Mouse (Mus musculus) heart, adult 2 months (tissue): ENCODE measurements at regions not wholly inside any gene's neighbourhood (a gene's known extent, or its start where the extent isn't known, plus 50 kb on each side); places are given as distances from the start of the nearest gene placed in this dataset.

Experiments used
- DNase-seq, 2 experiments: peaks; one replicate each; pipeline ENCODE4 v3.0.0; 2021
- H3K27ac ChIP-seq: fragments of 200-600 bp; 2 replicates; pipeline ENCODE4 v1.8.1; 2022
- H3K27me3 ChIP-seq: fragments of 200-500 bp; 2 replicates; pipeline ENCODE4 v1.6.1; 2012; ENCODE audit warnings: mild to moderate bottlenecking, low read length, inconsistent platforms, mixed read lengths; ENCODE audit not compliant: control insufficient read depth, insufficient read depth
- H3K36me3 ChIP-seq: fragments of 200-500 bp; 2 replicates; pipeline ENCODE4 v1.6.1; 2012; ENCODE audit warnings: low read length, inconsistent platforms; ENCODE audit not compliant: control insufficient read depth, insufficient read depth
- H3K4me1 ChIP-seq: fragments of 200-500 bp; 2 replicates; pipeline ENCODE4 v1.6.1; 2011; ENCODE audit warnings: low read length; ENCODE audit not compliant: control insufficient read depth, insufficient read depth
- H3K4me3 ChIP-seq: fragments of 200-600 bp; 2 replicates; pipeline ENCODE4 v1.8.1; 2022
- H3K79me2 ChIP-seq: fragments of 200-500 bp; replicated peaks from 2 replicates; pipeline ENCODE4 v1.6.1; 2012; ENCODE audit warnings: mild to moderate bottlenecking, inconsistent platforms, low read length, moderate library complexity, mixed read lengths; ENCODE audit not compliant: control insufficient read depth, insufficient read depth
- H3K9ac ChIP-seq: fragments of 200-500 bp; 2 replicates; pipeline ENCODE4 v1.6.1; 2012; ENCODE audit warnings: low read depth, mild to moderate bottlenecking, control low read depth, inconsistent platforms, low read length, mixed read lengths
- CTCF ChIP-seq: fragments of 200-600 bp; IDR thresholded peaks from 2 replicates; pipeline ENCODE4 v1.8.1; 2022; ENCODE audit warnings: antibody characterized with exemption, mild to moderate bottlenecking, moderate library complexity
- EP300 ChIP-seq: fragments of 200-500 bp; IDR thresholded peaks from 2 replicates; pipeline ENCODE4 v1.6.1; 2011; ENCODE audit warnings: low read depth, low read length, control low read depth; ENCODE audit not compliant: insufficient read depth
- POLR2A ChIP-seq: fragments of 200-500 bp; IDR thresholded peaks from 2 replicates; pipeline ENCODE4 v1.6.1; 2011; ENCODE audit warnings: mild to moderate bottlenecking, low read depth, low read length, control low read depth; ENCODE audit not compliant: insufficient read depth
- WGBS: fragments of 180-500 bp; shearing (Covaris S2); methylation state at CpG from one replicate; pipeline ENCODE4 v1.1.7; 2018; 5-methylcytosine and 5-hydroxymethylcytosine counted together
- intact Hi-C: fragments of 180-260 bp; cut with DNase I; formaldehyde crosslinking; loops from one replicate; pipeline ENCODE4 v1.15.1; 2025

DNA sequence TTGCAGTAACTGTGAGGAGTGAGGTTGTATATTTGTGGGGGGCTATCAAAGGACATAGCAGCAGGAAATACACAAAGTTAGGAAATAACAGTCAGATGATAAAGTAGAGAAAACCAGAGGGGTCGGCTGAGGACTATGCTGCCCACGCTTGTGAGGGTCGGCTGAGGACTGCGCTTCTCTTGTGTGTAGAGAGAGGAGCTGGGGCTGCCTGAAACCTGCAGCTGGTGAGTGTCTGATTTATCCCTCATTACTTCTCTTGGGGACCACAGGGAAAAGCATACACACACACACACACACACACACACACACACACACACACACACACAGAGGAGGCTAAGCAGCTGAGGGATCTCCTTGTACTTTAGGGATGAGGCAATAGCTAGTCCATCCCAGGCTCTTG lies 124.3 kb upstream of the Rbfox1 start:
- Histone ChIP-seq H3K27me3 (no peaks in the 10 kb centered on the region), H3K79me2 (no peaks in the 10 kb centered on the region), H3K4me1 (no peaks in the 10 kb centered on the region), H3K36me3 (no peaks in the 10 kb centered on the region), H3K27ac (no peak overlapping the region), H3K9ac (no peak overlapping the region), H3K4me3 (no peak overlapping the region)
- no peak for DNase-seq
- intact Hi-C loops = no loop called here
- no peak for TF ChIP-seq EP300
- no peak for TF ChIP-seq CTCF
- no peak for TF ChIP-seq POLR2A
- WGBS = 77% methylated on average over 4 of the region's 4 CpGs

DNA sequence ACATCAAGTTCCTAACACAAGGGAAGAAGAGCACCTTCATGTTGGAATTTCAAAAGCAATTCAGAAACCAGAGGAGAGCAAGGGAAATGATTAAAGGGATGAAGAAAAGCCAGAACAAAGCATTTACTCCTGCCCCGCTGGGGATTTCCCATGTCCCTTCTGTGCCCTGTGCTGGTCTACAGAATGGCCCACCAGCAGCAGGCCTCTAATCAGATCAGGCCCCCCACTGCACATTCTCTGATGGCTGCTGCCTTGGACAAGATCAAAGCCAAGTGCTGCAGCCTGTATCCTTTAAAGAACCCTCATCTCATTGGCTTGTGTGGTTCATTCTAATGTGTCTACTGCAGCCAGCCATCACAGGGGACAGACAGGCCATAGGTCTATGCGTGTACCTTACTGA lies 126.1 kb upstream of the Rbfox1 start:
- intact Hi-C loops = no loop called here
- Histone ChIP-seq H3K4me3 (no peak overlapping the region), H3K4me1 (no peaks in the 10 kb centered on the region), H3K36me3 (no peaks in the 10 kb centered on the region), H3K27ac (no peak overlapping the region), H3K9ac (no peak overlapping the region), H3K79me2 (no peaks in the 10 kb centered on the region), H3K27me3 (no peaks in the 10 kb centered on the region)
- TF ChIP-seq POLR2A = no peak
- no peak for TF ChIP-seq EP300
- no peak for TF ChIP-seq CTCF
- no peak for DNase-seq
- WGBS = 90% methylated on average over 2 of the region's 2 CpGs

DNA sequence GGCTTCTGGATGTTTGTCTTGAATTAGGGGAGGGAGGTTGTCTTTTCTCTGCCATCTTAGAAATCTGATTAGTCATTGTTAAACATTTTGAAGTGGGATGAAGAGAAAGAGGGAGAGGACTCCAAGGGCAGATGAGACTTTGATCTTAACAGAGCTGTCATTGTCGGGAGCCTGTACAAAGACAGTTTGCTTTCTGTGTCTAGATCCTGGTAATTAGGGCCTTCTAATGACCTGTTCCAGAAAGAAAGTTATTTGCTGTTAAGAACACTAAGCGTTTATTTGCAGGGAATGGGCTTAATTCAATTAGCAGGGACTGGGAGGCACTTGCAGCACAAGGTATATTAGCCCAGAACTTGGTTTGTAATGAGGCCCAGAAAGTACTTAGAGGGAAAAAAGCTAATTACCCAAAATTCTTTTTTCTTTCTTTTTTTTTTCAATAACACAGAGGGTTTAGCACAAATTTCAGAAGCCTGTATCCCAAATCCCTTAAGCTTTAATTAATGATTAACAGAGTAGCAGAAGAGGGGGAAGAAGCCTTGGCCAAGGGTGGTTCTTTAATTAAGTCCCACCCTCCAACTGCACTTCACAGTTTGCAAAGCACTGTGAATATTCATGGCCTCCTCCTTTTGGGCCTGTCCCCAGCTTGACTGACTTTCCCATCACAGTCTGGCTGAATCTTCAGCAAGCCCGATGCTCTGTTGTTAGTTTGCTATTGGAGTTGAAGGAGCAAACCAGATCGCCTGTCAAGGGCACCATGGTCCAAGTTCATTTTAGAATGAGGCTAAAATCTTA lies 142.2 kb upstream of the Rbfox1 start:
- no peak for DNase-seq
- Histone ChIP-seq H3K79me2 (no peaks in the 10 kb centered on the region), H3K27me3 (no peaks in the 10 kb centered on the region), H3K4me1 (no peaks in the 10 kb centered on the region), H3K4me3 (no peak overlapping the region), H3K9ac (no peak overlapping the region), H3K27ac (no peak overlapping the region), H3K36me3 (no peaks in the 10 kb centered on the region)
- no peak for TF ChIP-seq POLR2A
- no peak for TF ChIP-seq EP300
- TF ChIP-seq CTCF = no peak
- intact Hi-C loops = no loop called here
- WGBS = 62% methylated on average over 4 of the region's 4 CpGs

DNA sequence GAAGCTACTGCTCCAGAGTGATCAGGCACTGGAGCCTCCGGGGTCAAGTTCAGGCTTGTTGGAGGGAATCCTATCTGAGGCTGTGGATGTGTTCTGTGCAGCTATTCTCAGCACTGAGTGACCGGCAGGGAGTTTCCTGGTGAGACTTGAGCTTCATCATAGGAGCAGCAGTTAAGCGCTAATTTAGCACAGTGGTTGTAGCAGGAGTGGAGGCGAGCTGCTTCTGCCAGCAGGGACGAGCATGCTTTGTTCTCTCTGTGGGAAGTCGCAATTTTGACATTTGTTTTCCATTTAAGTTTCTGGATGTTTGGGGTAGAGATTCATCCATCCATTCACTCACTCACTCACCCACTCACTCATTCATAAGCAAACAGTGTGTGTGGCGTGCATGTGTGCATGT lies 144.4 kb upstream of the Rbfox1 start:
- Histone ChIP-seq H3K4me3 (no peak overlapping the region), H3K36me3 (no peaks in the 10 kb centered on the region), H3K27me3 (no peaks in the 10 kb centered on the region), H3K4me1 (no peaks in the 10 kb centered on the region), H3K9ac (no peak overlapping the region), H3K27ac (no peak overlapping the region), H3K79me2 (no peaks in the 10 kb centered on the region)
- intact Hi-C loops = no loop called here
- DNase-seq = no peak
- WGBS = 62% methylated on average over 7 of the region's 7 CpGs
- TF ChIP-seq CTCF (no peak), EP300 (no peak), POLR2A (no peak)

DNA sequence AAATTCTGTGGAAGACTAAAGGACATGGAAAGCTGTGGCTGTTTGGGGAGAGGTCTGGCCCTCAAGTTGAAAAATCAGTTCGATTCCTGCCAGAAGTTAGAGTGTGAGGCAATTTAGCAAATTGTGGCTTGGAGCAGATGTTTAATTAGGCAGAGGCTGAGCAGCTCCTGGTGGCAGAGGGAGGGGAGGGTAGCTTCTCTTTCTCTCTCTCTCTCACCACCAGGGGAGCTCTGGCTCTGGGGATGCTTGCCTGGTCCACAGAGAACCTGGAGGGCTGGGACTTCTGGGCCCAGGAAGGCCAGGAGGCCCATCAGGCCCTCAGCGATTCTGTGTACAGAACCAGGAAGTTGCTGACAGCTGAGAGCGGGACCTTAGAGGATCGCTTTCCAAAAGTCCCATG lies 151.5 kb upstream of the Rbfox1 start:
- H3K79me2 ChIP-seq = no peaks in the 10 kb centered on the region
- intact Hi-C loops = no loop called here
- WGBS = 57% methylated on average over 4 of the region's 4 CpGs

DNA sequence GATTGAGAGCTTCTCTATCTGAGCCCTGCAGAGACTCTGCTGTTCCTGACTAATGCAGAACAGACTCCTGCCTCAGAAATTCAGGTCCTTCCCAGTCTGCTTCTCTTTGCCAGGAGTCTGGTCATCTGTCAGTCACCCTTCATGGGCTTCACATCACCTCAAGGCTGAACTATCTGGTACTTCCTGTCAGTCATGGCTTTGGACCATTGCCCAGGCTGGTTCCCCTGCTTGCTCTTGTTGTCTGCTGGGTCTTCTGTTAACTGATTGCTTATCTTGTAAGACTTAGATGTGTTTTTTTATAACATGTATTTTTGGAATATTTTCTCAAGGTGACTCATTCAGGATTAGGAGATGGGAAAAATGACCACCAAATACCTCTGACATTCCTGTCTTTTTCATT lies 162.6 kb upstream of the Rbfox1 start:
- H3K36me3 ChIP-seq = no peaks in the 10 kb centered on the region
- no peak overlapping the region for H3K9ac ChIP-seq
- H3K27ac ChIP-seq = no peak overlapping the region
- intact Hi-C loops = no loop called here
- no peaks in the 10 kb centered on the region for H3K79me2 ChIP-seq
- no peaks in the 10 kb centered on the region for H3K27me3 ChIP-seq
- no peak for TF ChIP-seq POLR2A
- no peak for TF ChIP-seq EP300
- no peak for TF ChIP-seq CTCF
- no peak for DNase-seq
- no peaks in the 10 kb centered on the region for H3K4me1 ChIP-seq
- no peak overlapping the region for H3K4me3 ChIP-seq

More for the DNA sequence above, 151.5 kb upstream of the Rbfox1 start:
- no peak overlapping the region for H3K27ac ChIP-seq
- TF ChIP-seq EP300 = no peak
- TF ChIP-seq CTCF = no peak
- TF ChIP-seq POLR2A = no peak
- H3K36me3 ChIP-seq = no peaks in the 10 kb centered on the region
- H3K4me1 ChIP-seq = no peaks in the 10 kb centered on the region
- H3K9ac ChIP-seq = no peak overlapping the region
- no peak for DNase-seq
- H3K4me3 ChIP-seq = no peak overlapping the region
- H3K27me3 ChIP-seq = no peaks in the 10 kb centered on the region
